Mouse (Mus musculus) cerebellum, adult 8-10 months (tissue): Measurements from ENCODE around the gene Six2.

ENCODE experiments used
- DNase-seq: peaks from one replicate; pipeline ENCODE4 v3.0.0; 2022

The Six2 gene

GRCm38 (mm10) chr17:85645718-85646665 is 42.1 kb downstream of the Six2 start:
- DNase-seq = no peak

GRCm38 (mm10) chr17:85645312-85645711 is 42.8 kb downstream of the Six2 start:
- no peak for DNase-seq

GRCm38 (mm10) chr17:85637876-85638275 is 50.2 kb downstream of the Six2 start:
- DNase-seq = no peak
